Mouse (Mus musculus) liver, adult 2 months (tissue): Measurements from ENCODE around the gene Mras. TPM values are rescaled to one million over a fixed set of nuclear protein-coding genes. Genes with fewer than 3 reads are reported as not detected.

Experiments
- DNase-seq: peaks from one replicate; pipeline ENCODE4 v3.0.0-alpha.2; 2011; ENCODE audit warnings: low read depth, low spot score; ENCODE audit errors: extremely low read depth
- H3K27ac ChIP-seq: fragments of 200-500 bp; replicated peaks from 2 replicates; pipeline ENCODE4 v1.5.1; 2012; ENCODE audit warnings: low read depth, mild to moderate bottlenecking, control low read depth, inconsistent platforms, low read length; ENCODE audit not compliant: insufficient read depth
- H3K27me3 ChIP-seq: fragments of 200-500 bp; 2 replicates; pipeline ENCODE4 v1.6.1; 2012; ENCODE audit warnings: mild to moderate bottlenecking, moderate library complexity, low read length, inconsistent platforms; ENCODE audit not compliant: control insufficient read depth, insufficient read depth
- H3K36me3 ChIP-seq: fragments of 200-500 bp; 2 replicates; pipeline ENCODE4 v1.6.1; 2012; ENCODE audit warnings: low read length, inconsistent platforms; ENCODE audit not compliant: control insufficient read depth, insufficient read depth
- H3K4me1 ChIP-seq: fragments of 200-500 bp; 2 replicates; pipeline ENCODE4 v1.6.1; 2011; ENCODE audit warnings: low read length; ENCODE audit not compliant: control insufficient read depth, insufficient read depth
- H3K4me3 ChIP-seq: fragments of 200-500 bp; 2 replicates; pipeline ENCODE4 v1.5.1; 2011; ENCODE audit warnings: low read depth, mild to moderate bottlenecking, control low read depth, low read length, moderate library complexity; ENCODE audit not compliant: insufficient read depth
- H3K79me2 ChIP-seq: fragments of 200-500 bp; 2 replicates; pipeline ENCODE4 v1.6.1; 2012; ENCODE audit warnings: inconsistent platforms, mild to moderate bottlenecking, low read length, moderate library complexity; ENCODE audit not compliant: control insufficient read depth, insufficient read depth
- H3K9ac ChIP-seq: fragments of 200-500 bp; 2 replicates; pipeline ENCODE4 v1.6.1; 2012; ENCODE audit warnings: low read depth, mild to moderate bottlenecking, control low read depth, inconsistent platforms, low read length
- CTCF ChIP-seq: fragments of 200-500 bp; IDR thresholded peaks from 2 replicates; pipeline ENCODE4 v1.5.1; 2011; ENCODE audit warnings: low read depth, low read length, control low read depth
- POLR2A ChIP-seq: fragments of 200-500 bp; IDR thresholded peaks from 2 replicates; pipeline ENCODE4 v1.6.1; 2011; ENCODE audit warnings: low read length, control low read depth; ENCODE audit not compliant: insufficient read depth; ENCODE audit errors: extremely low read depth
- WGBS: fragments of 180-500 bp; shearing (Covaris S2); methylation state at CpG from one replicate; pipeline ENCODE4 v1.1.7; 2018; 5-methylcytosine and 5-hydroxymethylcytosine counted together
- polyA plus RNA-seq: library from polyadenylated mRNA; depleted of rRNA; stranded (reverse); fragments of >200 nt; gene quantifications from 2 replicates; pipeline ENCODE4 v1.2.3, GENCODE M21; 2012
- total RNA-seq: library from RNA; depleted of rRNA; stranded (reverse); fragments of >200 nt; gene quantifications from 2 replicates; pipeline ENCODE4 v1.2.3, GENCODE M21; 2014

The Mras gene
- total and polyA plus RNA-seq, 2 experiments = 2.9 to 4.1 TPM

DNA sequence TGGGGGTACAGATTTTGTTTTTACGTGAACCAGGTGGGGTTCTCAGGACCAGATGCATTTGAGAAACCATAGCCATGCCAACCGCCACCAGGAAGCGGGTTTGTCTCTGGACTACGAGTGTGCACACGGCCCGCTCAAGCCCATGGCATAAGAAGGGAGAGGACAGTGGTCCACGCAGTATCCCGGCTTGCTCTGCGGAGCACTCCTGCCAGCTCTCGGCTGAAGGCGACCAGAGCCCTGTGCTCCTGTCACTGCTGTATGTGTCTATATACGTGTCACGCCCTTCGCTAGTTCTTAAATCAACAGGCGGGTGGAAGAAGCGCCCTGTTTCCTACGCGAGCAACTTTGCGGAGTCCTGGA is 79.6 kb downstream of the Mras start:
- WGBS = 6% methylated on average over 19 of the region's 19 CpGs
- Histone ChIP-seq H3K9ac (no peak overlapping the region), H3K27me3 (peaks cover 11% of the 10 kb centered on the region; the same call in 1 of the 2 replicates), H3K4me1 (no peaks in the 10 kb centered on the region; the same call in 1 of the 2 replicates), H3K27ac (no peak overlapping the region), H3K4me3 (peak overlapping the region; percentile 39; the same call in 1 of the 2 replicates), H3K79me2 (no peaks in the 10 kb centered on the region), H3K36me3 (no peaks in the 10 kb centered on the region)
- no peak for DNase-seq
- TF ChIP-seq POLR2A (no peak), CTCF (no peak)

DNA sequence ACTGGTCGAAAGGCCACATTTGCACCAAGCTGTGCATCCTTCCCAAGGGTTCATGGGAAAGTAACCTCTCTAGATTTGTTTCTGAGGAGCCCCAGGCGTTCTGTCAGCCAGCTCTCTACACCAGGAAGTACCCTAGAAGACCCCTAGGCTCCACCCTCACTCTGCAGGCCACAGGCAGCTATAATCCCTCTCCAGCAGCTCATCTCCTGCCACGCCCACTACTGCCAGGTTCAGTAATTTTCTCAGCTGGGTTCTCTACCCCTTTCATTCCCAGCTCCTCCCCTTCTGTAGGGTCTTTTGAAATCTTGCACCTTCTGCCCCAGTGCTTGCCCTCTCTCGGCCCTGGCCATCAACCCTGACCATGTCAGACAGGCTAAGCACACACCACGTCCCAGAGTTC is 81.2 kb downstream of the Mras start:
- Histone ChIP-seq H3K4me1 (no peaks in the 10 kb centered on the region; the same call in 1 of the 2 replicates), H3K36me3 (no peaks in the 10 kb centered on the region), H3K27me3 (peaks cover 11% of the 10 kb centered on the region; the same call in 1 of the 2 replicates), H3K9ac (no peak overlapping the region), H3K79me2 (no peaks in the 10 kb centered on the region), H3K27ac (no peak overlapping the region), H3K4me3 (no peak overlapping the region)
- TF ChIP-seq POLR2A (no peak), CTCF (no peak)
- WGBS = 75% methylated on average over 5 of the region's 5 CpGs
- DNase-seq = no peak

DNA sequence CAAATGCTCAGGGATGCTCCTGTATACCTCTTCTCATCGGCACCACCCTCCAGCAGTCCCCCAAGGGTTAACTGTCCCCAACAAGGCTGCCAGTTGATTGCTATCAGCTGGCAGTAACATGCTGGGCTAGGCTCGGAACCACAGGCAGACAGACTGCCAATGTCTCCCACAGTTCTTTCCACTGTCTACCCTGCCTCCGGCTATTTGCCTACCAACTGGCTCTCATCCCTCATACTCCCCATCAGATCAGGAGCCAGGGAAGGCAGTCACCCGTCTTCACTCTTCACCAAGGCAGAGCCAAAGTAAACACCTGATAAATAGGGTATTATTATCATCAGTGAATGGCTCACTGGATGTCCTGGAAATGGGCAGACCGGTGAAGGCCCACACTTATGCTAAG is 82.4 kb downstream of the Mras start:
- Histone ChIP-seq H3K27me3 (peaks cover 11% of the 10 kb centered on the region; the same call in 1 of the 2 replicates), H3K9ac (no peak overlapping the region), H3K79me2 (no peaks in the 10 kb centered on the region), H3K4me3 (no peak overlapping the region), H3K4me1 (no peaks in the 10 kb centered on the region; the same call in 1 of the 2 replicates), H3K27ac (no peak overlapping the region), H3K36me3 (no peaks in the 10 kb centered on the region)
- 63% methylated on average over 5 of the region's 5 CpGs for WGBS
- TF ChIP-seq CTCF (no peak), POLR2A (no peak)
- DNase-seq = no peak

- Histone ChIP-seq H3K27me3 (peaks cover 11% of the 10 kb centered on the region; the same call in 1 of the 2 replicates), H3K79me2 (no peaks in the 10 kb centered on the region), H3K4me1 (no peaks in the 10 kb centered on the region; the same call in 1 of the 2 replicates), H3K36me3 (no peaks in the 10 kb centered on the region), H3K4me3 (no peak overlapping the region), H3K27ac (no peak overlapping the region), H3K9ac (no peak overlapping the region)
- peak; percentile 20 for DNase-seq
- TF ChIP-seq CTCF (no peak), POLR2A (no peak)
- 47% methylated on average over 6 of the region's 6 CpGs for WGBS
These were observed 83.8 kb downstream of the Mras start for GRCm38 (mm10) chr9:99353390-99353789.

DNA sequence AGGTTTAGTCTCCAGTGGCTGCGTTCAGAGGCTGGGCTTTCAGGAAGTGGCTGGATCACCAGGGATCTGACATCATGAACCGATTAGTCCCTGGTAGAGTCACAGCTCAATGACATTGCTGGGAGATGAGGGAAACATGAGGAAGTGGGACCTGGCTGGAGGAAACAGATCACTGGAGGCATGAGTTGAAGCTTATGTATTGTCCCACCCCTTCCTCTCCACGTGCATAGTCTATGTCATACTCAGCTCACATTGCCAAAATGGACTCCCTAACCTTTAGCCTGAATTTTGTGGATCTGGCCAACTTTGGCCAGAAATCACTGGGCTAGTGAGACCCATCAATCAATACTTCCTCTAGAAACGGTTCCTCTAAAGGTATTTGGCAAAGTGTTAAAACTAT is 84.2 kb downstream of the Mras start:
- 45% methylated on average over 4 of the region's 4 CpGs for WGBS
- H3K4me3 ChIP-seq = no peak overlapping the region
- peaks cover 7% of the 10 kb centered on the region; the same call in 1 of the 2 replicates for H3K27me3 ChIP-seq
- peak; percentile 37 for DNase-seq
- H3K79me2 ChIP-seq = no peaks in the 10 kb centered on the region
- no peak for TF ChIP-seq CTCF
- no peak for TF ChIP-seq POLR2A
- no peaks in the 10 kb centered on the region; the same call in 1 of the 2 replicates for H3K4me1 ChIP-seq
- no peak overlapping the region for H3K9ac ChIP-seq
- H3K27ac ChIP-seq = no peak overlapping the region
- no peaks in the 10 kb centered on the region for H3K36me3 ChIP-seq

DNA sequence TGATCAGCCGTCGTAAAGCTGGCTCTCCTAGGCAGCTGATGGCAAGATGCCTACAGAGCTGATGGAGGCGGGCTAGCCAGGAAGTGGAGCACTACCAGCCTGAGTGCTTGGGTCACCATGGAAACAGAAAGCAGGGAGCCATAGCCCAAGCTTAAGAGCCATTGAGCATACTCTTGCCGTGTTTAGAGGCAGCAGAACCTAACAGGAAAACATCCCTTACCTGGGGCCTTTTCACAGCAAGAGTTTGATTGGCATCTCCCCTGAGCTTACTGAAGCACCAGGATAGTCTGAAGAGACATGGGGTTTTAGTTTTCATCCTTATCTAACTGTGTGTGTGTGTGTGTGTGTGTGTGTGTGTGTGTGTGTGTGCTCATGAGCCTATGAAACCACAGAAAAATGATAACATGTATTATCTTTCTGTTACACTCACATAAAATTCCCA is 91.8 kb downstream of the Mras start:
- DNase-seq = no peak
- WGBS = 55% methylated on average over 4 of the region's 4 CpGs
- no peak overlapping the region for H3K4me3 ChIP-seq

More for the DNA sequence above, 91.8 kb downstream of the Mras start:
- Histone ChIP-seq H3K4me1 (no peaks in the 10 kb centered on the region), H3K36me3 (no peaks in the 10 kb centered on the region), H3K27ac (no peak overlapping the region), H3K79me2 (no peaks in the 10 kb centered on the region), H3K9ac (no peak overlapping the region), H3K27me3 (no peaks in the 10 kb centered on the region)
- TF ChIP-seq CTCF = no peak
- no peak for TF ChIP-seq POLR2A
